Mouse (Mus musculus): ENCODE results near the gene Ttll4. TPM values are rescaled to one million over a fixed set of nuclear protein-coding genes. Genes with fewer than 3 reads are reported as not detected.

Gene Ttll4
- polyA plus RNA-seq (2015; fragmentation: Illumina TruSeq; extraction: RNeasy Lipid Tissue Mini Kit (QIAGEN cat#74804); ENCODE audit: low read depth, low replicate concordance): 11.5 TPM

DNA sequence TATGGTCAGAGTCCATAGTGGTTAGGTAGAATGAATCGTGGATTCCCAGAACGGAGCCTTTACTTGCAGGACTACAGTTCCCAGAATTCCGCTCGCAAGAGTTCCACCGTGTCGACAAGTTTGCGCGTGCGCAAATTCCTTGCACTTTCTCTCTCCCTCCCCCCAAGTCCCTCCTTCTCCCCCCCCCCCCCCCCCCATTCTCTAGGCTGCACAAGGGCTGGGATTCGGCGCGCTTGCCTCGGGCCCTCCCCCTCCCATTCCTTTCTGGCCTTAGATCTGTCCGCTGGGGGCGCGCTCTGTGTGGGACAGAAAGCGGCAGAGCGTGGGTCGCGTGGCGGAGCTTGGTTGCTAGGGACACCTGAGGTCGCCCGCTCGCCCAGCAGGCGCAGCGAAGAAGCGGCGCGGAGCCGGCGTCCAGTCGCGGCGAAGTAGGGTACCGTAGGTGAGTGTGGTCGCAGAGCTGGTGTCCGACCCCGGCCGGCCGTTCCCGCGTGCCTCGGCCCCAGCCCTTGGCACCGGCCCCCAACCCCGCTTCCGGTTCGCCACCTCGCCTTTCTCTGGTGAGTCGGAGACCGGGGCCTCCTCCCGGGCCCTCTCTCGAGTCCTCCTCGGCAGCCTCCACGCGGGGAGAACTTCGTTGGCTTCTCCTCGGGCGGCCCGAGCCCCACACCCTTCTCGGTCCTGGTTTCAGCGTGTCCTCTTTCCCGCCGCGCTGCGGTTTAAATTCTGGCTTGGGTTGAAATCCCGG, at the start of gene Ttll4:
Gene Ttll4, plus strand, starts transcription at position 298 of the 748 bp plus-strand sequence.

DNA sequence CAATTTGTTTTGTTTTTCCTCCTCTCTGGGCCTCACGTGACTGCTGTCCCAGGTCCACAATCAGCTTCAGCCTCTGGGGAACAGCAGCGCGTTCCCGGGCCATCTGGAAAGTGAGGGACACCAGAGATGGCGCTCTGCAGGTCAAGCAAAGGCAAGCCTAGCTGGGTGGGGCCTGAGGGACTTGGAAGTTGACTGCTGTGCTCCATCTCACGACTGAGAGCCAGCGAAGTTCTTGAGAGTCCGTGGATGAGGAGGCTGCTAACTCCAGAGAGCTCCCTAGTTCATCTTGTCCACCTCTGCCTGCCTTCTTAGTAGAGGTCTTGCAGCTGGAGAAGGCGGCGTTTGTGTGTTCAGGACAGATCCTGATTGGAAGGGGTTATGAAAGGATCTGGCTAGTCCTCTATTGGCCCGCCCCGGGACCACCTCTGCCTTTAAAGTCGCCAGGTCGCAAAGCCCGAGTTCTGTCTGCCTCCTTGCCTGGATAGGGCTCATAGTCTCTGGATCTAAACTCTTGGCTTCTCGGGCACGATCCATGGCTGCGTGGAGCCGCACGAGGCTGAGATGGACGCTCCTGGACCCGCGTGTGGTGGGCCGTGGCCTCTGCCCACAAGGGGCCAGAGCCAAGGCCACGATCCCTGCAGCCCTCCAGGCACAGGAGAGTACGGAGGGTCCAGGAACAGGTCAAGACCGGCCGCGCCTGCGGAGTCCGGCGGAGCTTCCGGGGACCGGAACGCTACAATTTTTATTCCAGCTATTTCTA, 51.7 kb downstream of the Ttll4 start, which contains the start of gene Cyp27a1:
Gene Cyp27a1, plus strand, starts transcription at position 476 of the 760 bp plus-strand sequence.

DNA sequence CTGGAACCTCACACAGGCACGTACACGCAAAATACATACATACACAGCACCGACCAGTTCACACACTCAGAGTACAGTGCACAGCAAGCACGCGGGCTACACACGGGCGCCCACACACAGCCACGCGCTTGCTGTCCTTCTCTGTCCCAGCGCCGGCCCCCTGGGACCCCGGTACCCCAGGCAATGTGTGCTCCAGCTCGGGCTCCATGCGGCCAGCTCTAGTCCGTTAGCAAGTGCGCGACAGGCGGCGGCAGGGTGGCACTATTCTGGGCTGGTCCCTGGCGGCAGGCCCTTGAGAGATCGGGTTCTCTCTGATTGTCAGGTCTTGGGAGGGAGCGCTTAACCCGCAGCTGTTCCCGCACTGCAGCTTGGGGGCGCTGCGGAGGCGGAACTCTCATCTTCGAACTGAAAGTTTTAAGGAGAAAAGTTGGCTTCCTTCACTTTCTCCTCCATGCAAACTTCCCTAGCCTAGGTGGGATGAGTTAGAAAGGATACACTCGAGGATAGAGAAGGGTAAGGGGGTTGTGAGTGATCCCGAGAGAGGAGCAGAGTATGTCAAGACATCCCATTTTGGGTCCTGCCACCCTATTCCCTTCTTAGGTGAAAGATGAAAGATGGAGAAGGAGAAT, 87.2 kb downstream of the Ttll4 start, which contains the start of gene Prkag3:
Gene Prkag3, minus strand, starts transcription at position 579 of the 629 bp plus-strand sequence.

Other genes starting within 250 kb of the Ttll4 start
- 23.2 TPM for gene Cnot9, start 155.7 kb upstream of the Ttll4 start, polyA plus RNA-seq (2015; fragmentation: Illumina TruSeq; extraction: RNeasy Lipid Tissue Mini Kit (QIAGEN cat#74804); ENCODE audit: low read depth, low replicate concordance)
- gene Plcd4, start 118.9 kb upstream of the Ttll4 start, polyA plus RNA-seq (2015; fragmentation: Illumina TruSeq; extraction: RNeasy Lipid Tissue Mini Kit (QIAGEN cat#74804); ENCODE audit: low read depth, low replicate concordance): 18.9 TPM
- gene Usp37, start 117.5 kb upstream of the Ttll4 start, polyA plus RNA-seq (2015; fragmentation: Illumina TruSeq; extraction: RNeasy Lipid Tissue Mini Kit (QIAGEN cat#74804); ENCODE audit: low read depth, low replicate concordance): 11.9 TPM
- 13.0 TPM for gene Zfp142, start 73.5 kb upstream of the Ttll4 start, polyA plus RNA-seq (2015; fragmentation: Illumina TruSeq; extraction: RNeasy Lipid Tissue Mini Kit (QIAGEN cat#74804); ENCODE audit: low read depth, low replicate concordance)
- 27.9 TPM for gene Bcs1l, start 73.5 kb upstream of the Ttll4 start, polyA plus RNA-seq (2015; fragmentation: Illumina TruSeq; extraction: RNeasy Lipid Tissue Mini Kit (QIAGEN cat#74804); ENCODE audit: low read depth, low replicate concordance)
- gene Rnf25, start 60.3 kb upstream of the Ttll4 start, polyA plus RNA-seq (2015; fragmentation: Illumina TruSeq; extraction: RNeasy Lipid Tissue Mini Kit (QIAGEN cat#74804); ENCODE audit: low read depth, low replicate concordance): 63.7 TPM
- gene Stk36, start 60.3 kb upstream of the Ttll4 start, polyA plus RNA-seq (2015; fragmentation: Illumina TruSeq; extraction: RNeasy Lipid Tissue Mini Kit (QIAGEN cat#74804); ENCODE audit: low read depth, low replicate concordance): 2.6 TPM
- 11.0 TPM for gene Cyp27a1, start 51.8 kb downstream of the Ttll4 start, polyA plus RNA-seq (2015; fragmentation: Illumina TruSeq; extraction: RNeasy Lipid Tissue Mini Kit (QIAGEN cat#74804); ENCODE audit: low read depth, low replicate concordance)
- gene Prkag3, start 87.5 kb downstream of the Ttll4 start, polyA plus RNA-seq (2015; fragmentation: Illumina TruSeq; extraction: RNeasy Lipid Tissue Mini Kit (QIAGEN cat#74804); ENCODE audit: low read depth, low replicate concordance): not detected
- 0.71 TPM for gene Wnt6, start 110.1 kb downstream of the Ttll4 start, polyA plus RNA-seq (2015; fragmentation: Illumina TruSeq; extraction: RNeasy Lipid Tissue Mini Kit (QIAGEN cat#74804); ENCODE audit: low read depth, low replicate concordance)
- 5.7 TPM for gene Wnt10a, start 129.8 kb downstream of the Ttll4 start, polyA plus RNA-seq (2015; fragmentation: Illumina TruSeq; extraction: RNeasy Lipid Tissue Mini Kit (QIAGEN cat#74804); ENCODE audit: low read depth, low replicate concordance)
- 181 TPM for gene Cdk5r2, start 193.2 kb downstream of the Ttll4 start, polyA plus RNA-seq (2015; fragmentation: Illumina TruSeq; extraction: RNeasy Lipid Tissue Mini Kit (QIAGEN cat#74804); ENCODE audit: low read depth, low replicate concordance)
- gene Fev, start 223.7 kb downstream of the Ttll4 start, polyA plus RNA-seq (2015; fragmentation: Illumina TruSeq; extraction: RNeasy Lipid Tissue Mini Kit (QIAGEN cat#74804); ENCODE audit: low read depth, low replicate concordance): 0.42 TPM
- gene Cryba2, start 231.4 kb downstream of the Ttll4 start, polyA plus RNA-seq (2015; fragmentation: Illumina TruSeq; extraction: RNeasy Lipid Tissue Mini Kit (QIAGEN cat#74804); ENCODE audit: low read depth, low replicate concordance): 0.74 TPM